Mouse (Mus musculus) left cerebral cortex, postnatal 36 days (tissue): ENCODE data around the gene Nr1d1. TPM values are rescaled to one million over a fixed set of nuclear protein-coding genes. Genes with fewer than 3 reads are reported as not detected.
A peak's percentile ranks its signal among the peaks of the same experiment; 100 is the strongest.

Experiments used
- DNase-seq, 2 experiments: peaks; one replicate each; pipeline ENCODE4 v3.0.0; 2021 to 2022; ENCODE audit warnings: low spot score in 2 of 2, mixed read lengths in 1 of 2
- intact Hi-C: fragments of 180-260 bp; cut with DNase I; formaldehyde crosslinking; loops from one replicate; pipeline ENCODE4 v1.15.1; 2025
- total RNA-seq, 2 experiments: library from RNA; stranded (reverse); gene quantifications; 2 replicates each; pipeline ENCODE4 v1.2.3; 2021

Nr1d1 gene
- 100 to 1,000 TPM; 117 to 141 TPM for total RNA-seq

DNA sequence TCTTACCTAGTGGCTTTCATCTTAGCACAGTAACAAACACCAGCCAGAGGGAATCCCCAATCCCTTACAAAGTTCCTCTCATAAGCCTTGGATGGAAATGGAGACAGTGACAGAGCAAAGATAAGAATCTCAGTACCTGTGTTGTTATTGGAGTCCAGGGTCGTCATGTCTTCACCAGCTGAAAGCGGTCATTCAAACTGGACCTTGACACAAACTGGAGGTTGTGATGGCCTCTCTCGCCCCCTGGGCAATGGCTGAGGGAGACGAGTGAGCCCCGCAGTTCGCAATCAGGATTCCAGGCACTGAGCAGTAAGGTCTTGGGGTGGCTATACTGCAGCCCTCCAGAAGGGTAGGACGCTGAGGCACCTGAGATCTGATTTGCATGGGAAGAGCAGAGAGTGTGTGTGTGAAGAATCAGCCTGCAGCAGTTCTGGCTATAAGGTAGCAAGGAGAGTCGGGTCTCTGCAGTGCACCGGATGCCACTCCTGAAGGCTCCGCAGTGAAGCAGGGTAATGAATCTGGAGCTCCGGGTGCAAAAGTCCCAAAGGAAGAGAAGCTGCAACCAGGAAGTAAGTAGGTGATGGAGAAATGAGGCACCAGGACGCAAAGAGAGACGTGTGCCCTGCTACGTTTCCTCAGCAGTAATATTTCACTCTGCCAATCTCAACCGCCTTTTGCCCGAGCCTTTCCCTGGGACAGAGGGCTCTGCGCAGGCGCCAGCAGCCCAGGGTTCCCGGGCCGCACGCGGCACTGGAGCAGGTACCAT lies at the start of gene Nr1d1:
Nr1d1 (minus strand) TSS at position 752 of the 766 bp plus-strand sequence.
- DNase-seq, result no peak
- intact Hi-C loops, result loop anchor here (1.0 kb wide), 1 partner anchor 9 kb away; no protein-coding TSS in a partner anchor

DNA sequence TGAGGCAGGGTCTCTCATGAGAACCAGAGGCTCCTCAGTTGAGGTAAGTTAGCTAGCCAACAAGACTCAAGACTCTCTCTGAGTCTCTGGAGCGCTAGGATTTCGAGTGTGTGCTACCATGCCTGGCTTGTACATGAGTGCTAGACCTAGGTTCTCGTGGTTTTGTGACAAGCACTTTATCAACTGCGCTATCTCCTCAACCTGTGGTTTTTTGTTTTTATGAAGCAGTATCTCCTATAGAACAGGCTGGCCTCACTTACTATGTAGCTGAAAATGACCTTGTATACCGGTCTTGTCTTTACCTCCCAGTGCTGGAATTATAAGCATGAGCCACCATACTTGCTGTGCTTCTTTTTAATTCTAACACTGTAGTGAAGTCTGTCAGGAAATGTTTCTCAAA lies 45.8 kb upstream of the Nr1d1 start:
- no peak for DNase-seq

DNA sequence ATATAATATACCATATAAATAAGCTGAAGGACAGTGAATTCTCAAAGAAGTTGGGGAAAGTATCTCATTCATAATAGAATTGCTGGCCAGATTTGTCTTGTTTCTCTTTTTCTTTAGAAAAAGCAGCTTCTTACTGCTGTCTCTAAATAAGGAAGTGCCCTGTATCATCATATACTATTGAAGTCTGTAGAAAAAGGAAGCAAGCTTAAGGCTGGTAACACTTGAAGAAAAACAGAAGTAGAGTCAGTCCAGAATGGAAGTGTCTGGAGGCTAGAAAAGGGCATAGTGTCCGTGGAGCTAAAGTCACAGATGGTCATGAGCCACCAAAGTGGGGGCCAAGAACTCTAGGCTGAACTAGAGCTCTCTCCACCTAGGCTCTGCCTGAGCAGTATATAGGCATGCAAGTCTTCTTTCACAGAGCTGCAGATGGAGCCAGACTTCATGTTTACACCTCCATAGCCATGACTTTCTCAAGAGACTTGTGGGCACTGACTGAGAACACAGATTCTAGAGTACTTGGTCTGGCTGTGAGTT lies 41.6 kb upstream of the Nr1d1 start:
- intact Hi-C loops, result no loop called here
- no peak for DNase-seq

More for the DNA sequence above, 45.8 kb upstream of the Nr1d1 start:
- intact Hi-C loops, result no loop called here

DNA sequence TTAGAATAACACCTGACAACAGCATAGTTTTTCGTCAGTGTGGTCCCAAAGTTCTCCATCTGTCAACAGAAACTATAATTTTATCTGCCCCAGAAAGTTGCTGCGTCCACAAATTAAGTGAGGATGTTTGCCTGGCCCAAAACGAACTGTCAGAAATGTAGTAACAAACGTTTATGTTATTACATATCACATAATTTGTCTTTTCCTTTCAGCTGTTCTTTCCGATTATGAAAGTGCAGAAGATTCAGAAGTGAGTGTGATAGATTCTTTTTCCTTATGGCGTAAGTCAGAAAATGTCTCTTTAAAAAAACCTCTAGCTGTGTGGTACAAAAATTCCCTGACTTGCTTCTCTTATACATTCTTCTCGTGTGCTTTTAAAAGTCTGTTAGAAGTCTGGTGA lies 35.6 kb upstream of the Nr1d1 start:
- intact Hi-C loops, result no loop called here
- no peak for DNase-seq

DNA sequence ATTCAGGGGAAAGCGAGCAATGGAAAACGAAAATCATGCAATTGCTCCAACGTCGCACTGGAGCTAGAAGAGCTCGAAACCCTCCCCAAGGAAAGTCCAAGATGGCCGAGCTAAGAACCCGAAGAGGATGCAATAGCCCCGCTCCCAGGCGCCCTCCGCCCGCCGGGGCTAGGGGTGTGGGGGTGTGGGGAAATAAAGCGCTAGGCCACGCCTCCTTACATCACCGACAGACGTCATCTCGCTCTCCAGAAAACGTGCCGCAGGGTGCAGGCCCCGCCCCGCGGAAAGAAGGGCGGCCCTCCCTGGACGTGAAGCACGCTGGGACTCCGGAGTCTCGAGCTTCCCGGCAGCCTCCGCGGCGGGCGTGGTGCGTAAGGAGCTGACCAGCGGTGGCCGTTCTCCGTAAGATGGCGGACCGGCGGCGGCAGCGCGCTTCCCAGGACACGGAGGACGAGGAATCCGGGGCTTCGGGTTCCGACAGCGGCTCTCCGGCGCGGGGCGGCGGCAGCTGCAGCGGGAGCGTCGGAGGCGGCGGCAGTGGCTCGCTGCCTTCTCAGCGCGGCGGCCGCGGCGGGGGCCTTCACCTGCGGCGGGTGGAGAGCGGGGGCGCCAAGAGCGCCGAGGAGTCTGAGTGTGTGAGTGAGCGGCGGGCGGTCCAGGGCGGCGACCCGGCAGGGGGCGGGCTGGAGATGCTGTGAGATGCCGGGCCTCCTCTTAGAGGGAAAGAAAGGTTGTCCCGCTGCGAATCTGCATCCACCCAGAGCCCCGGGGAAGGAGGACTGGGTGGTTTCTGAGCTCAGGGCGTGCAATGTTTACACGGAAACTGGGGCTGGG lies 34.5 kb upstream of the Nr1d1 start:
- intact Hi-C loops, result loop anchor here (2.0 kb wide), 1 partner anchor 15 kb away; the partner anchor contains the start of gene Msl1
- peak; percentile 99 for DNase-seq

DNA sequence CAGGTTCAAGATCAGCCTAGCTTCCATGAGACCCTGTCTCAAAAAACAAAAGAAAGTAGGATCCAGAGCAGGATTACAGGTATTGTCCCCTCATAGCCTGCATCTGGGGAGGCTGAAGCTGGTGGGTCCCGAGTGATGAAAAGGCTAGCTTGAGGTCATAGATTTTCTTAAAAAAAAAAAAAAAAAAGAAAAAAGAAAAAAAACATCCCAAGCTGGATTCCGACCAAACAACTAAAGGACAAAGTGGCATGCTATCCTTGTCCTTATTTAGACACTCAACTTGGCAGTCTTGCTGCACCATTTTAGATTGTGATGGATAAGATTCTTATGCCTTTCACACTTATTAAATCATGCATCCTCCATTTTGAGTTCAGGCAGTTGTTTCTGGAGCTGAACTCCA lies 33.3 kb upstream of the Nr1d1 start:
- DNase-seq, result no peak
- intact Hi-C loops, result loop anchor here (2.0 kb wide), 1 partner anchor 14 kb away; the partner anchor contains the start of gene Msl1

DNA sequence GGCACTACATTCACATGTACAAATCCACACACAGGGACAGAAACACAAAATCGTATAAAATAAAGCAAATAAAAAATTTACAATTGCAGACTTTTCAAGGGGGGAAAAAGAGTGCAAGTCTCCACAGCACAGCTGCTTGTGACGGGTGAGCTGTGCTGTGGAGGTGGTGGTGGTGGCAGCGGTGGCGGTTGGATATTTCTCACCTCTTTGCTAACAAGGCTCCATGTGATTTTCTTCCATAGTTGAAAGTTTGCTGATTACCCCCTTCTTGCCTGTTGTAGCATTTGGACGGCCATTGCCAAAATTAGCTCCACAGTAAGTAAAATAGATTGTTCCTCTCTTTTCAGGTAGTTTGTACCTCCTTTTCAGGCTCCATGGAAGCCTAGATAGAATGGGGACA lies 29.5 kb upstream of the Nr1d1 start, which contains the start of gene Casc3:
Casc3 (plus strand) TSS at position 301 of the 400 bp plus-strand sequence.
- no peak for DNase-seq
- intact Hi-C loops, result no loop called here

DNA sequence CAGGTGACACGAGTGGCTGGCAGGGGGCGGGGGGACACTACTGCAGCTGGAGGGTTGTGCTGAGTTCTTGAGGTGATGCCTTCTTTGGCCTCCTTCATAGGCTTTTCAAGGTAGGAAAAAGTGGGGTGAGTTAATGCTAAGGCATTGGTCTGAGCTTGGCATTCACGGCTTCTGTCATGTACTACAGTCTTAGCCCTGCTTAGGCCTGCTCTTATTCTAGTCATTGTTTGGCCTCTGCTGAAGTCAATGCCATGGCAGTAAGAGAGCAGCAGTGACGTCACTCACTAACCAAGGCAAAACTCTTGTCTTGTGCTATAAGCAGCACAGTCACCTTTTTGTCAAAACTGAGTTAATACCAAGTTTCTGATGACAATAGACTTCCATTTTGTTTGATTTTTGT lies 22.8 kb upstream of the Nr1d1 start:
- intact Hi-C loops, result no loop called here
- DNase-seq, result no peak

DNA sequence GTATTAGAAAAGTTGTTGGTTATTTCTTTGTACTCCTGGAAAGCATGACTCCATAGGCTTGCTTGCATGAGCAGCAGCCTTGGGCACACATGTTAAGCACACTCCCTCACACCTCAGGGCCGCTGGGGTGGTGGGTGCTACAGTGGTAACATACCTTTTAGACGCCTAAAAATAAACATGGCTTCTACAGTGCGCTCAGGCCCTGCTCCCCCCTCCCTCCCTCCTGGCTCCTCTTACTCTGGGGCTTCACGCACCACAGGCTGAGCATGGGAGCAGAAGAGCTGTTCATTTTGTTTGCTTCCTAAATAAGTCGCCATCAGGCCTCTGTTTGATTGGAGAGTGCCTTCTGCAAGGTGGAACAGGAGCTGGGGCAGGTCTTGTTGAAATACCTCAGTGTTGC lies 22.2 kb upstream of the Nr1d1 start:
- DNase-seq, result no peak
- intact Hi-C loops, result no loop called here

DNA sequence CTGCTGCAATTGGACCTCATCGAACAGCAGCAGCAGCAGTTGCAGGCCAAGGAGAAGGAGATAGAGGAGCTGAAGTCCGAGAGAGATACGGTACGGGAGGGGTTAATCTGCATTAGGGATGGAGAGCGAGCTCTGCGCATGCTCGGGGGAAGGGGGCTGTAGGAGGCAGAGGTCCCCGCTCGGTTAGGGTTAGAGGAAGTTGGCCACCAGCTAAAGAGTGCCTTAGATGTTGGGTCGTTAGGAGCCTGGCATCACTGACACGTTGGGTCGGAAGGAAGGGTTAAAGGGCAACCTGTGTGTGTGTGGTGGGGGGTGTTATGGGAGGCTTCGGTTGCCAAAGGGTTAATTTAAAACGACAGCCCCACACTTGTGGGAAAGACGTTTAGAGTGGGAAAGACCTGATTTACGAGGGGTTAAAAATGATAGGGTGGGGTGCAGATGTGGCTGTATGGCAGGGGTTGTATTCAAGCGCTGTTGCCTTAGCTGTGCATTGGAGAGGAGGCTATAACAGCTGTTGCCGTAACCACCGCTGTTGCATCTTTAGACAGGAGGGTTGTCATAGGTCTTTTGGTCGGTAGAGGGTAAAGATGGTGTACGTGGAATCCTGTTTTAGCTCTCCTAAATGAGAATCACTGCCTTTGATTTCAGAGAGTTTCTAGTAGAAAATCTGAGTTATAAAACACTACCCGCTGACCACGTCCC lies 21.5 kb upstream of the Nr1d1 start:
- peak; percentile 75 to 78 for DNase-seq
- intact Hi-C loops, result no loop called here

DNA sequence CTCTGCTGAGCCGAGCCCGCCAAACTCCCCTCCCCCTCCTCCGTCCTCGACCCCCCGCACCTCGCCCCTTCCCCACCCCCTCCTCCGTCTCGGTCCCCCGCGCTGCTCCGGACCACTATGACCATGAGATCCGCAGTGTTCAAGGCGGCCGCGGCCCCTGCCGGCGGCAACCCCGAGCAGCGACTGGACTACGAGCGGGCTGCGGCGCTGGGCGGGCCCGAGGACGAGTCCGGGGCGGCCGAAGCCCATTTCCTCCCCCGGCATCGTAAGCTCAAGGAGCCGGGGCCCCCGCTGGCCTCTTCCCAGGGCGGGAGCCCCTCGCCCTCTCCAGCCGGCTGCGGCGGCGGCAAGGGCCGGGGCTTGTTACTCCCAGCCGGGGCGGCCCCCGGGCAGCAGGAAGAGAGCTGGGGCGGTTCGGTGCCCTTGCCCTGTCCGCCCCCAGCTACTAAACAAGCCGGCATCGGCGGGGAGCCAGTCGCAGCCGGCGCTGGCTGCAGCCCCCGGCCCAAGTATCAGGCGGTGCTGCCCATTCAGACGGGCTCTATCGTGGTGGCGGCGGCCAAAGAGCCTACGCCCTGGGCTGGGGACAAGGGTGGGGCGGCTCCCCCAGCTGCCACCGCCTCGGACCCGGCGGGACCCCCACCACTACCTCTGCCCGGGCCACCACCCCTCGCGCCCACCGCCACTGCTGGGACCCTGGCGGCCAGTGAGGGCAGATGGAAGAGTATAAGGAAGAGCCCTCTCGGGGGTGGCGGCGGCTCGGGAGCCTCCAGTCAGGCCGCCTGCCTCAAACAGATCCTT lies 20.8 kb upstream of the Nr1d1 start:
- peak in 1 of 2 experiments; percentile 55 for DNase-seq
- intact Hi-C loops, result loop anchor here (2.0 kb wide), 1 partner anchor 13 kb away; no protein-coding TSS in a partner anchor

DNA sequence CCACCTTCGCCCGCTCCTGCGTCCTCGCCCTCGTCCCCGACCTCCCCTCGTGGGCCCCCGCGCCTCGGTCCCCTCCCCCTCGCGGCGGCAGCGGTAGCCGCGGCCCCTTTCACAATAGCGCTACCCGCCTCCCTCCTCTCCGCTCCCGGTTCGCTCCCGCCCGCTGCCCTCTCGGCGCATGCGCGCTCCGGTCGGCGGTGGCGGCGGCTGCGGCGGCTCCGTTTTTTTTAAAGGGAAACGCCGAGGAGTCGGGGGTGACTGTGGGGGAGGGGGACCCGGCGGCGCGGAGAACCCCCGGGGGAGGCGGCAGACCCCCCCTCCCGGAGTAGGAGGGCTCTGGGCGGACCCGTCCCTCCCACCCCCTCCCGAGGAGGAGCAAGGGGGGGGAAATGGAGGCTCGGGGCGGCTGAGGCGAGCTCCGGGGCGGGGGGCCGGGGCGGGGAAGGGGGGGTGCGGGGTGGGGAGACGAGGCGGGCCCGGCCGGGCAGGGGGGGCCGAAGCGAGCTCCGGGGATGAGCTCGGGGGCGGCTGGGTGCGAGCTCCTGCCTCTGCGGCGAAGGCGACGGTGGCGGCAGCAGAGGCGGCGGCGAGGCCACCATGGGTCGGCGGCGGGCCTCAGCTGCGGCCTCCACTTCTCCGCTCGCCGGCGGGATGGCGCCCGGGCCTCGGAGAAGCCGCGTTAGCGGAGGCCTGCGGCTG lies 20.0 kb upstream of the Nr1d1 start, which contains the start of gene Msl1:
Msl1 (plus strand) TSS at position 502 of the 699 bp plus-strand sequence.
- intact Hi-C loops, result loop anchor here (2.0 kb wide), 1 partner anchor 14 kb away; no protein-coding TSS in a partner anchor
- peak; percentile 65 to 93 for DNase-seq

DNA sequence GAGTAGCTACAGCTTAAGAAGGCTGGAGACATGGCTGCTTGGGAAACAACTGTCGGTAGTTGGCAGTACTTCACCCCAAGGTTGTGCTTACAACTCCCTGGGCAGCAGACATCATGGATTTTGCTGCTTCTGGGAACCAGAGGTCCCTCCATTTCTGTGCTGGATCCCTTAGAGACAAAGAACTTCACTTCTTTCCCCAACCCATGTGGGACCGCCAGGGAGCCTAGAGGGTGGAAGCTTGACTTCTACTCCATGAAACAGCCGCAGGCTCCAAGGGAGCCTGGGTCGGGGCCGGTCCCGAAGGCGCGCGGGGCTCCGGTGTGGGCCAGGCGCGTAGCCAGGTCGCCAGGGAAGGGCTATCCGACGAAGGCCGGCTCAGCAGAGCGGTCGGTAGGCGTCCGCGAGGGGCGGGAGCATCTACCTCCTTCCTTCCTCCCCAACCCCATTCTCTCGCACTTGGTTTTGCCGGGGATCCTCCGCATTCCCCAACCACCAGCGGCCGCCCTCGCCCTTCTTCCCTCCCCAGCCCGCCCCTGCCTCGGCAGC lies 19.4 kb upstream of the Nr1d1 start:
- peak; percentile 84 to 88 for DNase-seq
- intact Hi-C loops, result loop anchor here (2.0 kb wide), 1 partner anchor 14 kb away; no protein-coding TSS in a partner anchor

DNA sequence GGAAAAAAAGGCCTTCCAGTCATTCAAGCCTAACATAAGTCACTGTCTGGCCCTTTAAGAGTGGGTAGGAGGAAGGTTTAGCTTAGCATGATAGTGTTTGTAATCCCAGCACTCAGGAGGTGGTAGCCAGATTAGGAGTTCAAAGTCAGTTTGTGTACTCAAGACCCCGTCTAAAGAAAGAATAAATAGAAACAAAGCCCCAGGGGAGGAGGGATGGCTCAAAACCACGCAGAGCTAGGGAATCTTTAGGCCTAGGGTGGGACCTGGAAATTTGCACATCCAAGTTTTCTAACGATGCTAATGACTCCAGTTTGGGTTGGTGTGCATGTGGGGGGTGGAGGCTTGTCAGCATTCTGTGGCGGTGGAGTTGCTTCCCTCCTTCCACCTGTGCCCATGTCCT lies 16.9 kb upstream of the Nr1d1 start:
- intact Hi-C loops, result no loop called here
- no peak for DNase-seq

DNA sequence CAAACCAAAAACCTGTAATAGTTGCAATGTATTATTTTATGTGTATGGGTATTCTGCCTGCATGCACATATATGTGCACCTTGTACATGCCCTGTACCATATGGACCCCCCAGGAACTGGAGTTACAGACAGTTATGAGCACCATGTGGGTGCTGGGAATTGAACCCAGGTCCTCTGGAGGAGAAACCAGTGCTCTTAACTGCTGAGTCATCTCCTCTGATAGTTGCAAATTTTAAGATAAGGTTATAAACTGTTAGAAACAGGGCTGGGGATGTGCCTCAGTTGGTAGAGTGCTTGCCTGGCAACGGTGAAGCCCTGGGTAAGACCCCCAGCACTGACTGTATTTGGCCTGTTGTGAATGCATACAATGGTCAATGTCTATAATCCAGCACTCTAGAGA lies 16.3 kb upstream of the Nr1d1 start:
- intact Hi-C loops, result no loop called here
- DNase-seq, result no peak

DNA sequence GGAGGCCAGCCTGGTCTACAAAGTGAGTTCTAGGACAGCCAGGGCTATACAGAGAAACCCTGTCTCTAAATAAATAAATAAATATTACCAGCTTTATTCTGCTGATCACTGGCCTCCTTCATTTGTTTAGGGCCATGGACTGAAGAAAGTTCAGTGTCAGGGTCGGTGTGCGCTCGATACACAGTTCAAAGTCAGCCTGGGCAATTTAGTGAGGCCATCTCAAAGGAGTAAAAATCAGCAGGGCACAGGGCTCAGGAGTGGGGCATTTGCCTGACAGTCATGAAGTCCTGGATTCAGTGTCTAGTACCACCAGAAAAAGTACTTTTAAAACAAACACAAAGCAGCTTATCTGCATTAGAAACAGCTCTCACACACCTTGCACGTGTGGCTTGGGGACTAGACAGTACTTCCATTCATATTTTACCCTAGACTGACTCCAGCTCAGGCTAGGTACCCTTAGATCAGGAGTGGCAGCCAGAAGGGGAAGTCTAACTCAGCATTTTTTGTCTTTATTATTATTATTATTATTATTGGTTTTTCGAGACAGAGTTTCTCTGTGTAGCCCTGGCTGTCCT lies 15.6 kb upstream of the Nr1d1 start:
- intact Hi-C loops, result no loop called here
- DNase-seq, result no peak

DNA sequence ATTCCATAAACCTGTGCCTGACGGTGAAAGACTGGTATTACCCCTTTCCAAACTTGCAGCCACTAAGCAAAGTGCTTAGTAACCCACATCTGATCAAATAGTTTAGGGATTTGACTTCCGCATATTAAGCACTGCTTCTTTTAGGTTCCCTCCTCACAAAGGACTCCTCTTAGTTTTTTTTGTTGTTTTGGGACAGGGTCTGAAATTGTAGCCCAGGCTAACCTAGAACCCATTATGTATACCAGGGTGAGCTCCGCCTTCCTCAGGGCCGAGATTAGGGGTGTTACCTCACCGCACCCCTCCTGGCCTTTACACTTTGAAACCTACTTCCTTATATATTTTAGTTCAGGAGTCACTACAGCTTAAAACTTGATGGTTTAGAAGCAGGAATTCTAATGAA lies 14.7 kb upstream of the Nr1d1 start:
- intact Hi-C loops, result loop anchor here (2.0 to 5.0 kb wide), 2 partner anchors 39 to 73 kb away; no protein-coding TSS in a partner anchor
- DNase-seq, result no peak
